Mouse (Mus musculus) cerebellum, adult 2 months (tissue): ENCODE data around the gene Amz1. TPM values are rescaled to one million over a fixed set of nuclear protein-coding genes. Genes with fewer than 3 reads are reported as not detected.

Source experiments
- DNase-seq, 2 experiments: peaks; one replicate each; pipeline ENCODE4 v3.0.0; 2021
- H3K27ac ChIP-seq: fragments of 200-500 bp; 2 replicates; pipeline ENCODE4 v1.5.1; 2012; ENCODE audit warnings: low read length, control low read depth, inconsistent platforms; ENCODE audit not compliant: insufficient read depth
- H3K27me3 ChIP-seq: fragments of 200-500 bp; 2 replicates; pipeline ENCODE4 v1.6.1; 2012; ENCODE audit warnings: inconsistent platforms, mild to moderate bottlenecking, low read length, moderate library complexity; ENCODE audit not compliant: control insufficient read depth, insufficient read depth
- H3K4me1 ChIP-seq: fragments of 200-500 bp; 2 replicates; pipeline ENCODE4 v1.6.1; 2011; ENCODE audit warnings: low read length; ENCODE audit not compliant: control insufficient read depth, insufficient read depth
- H3K4me3 ChIP-seq: fragments of 200-500 bp; replicated peaks from 2 replicates; pipeline ENCODE3; 2011; ENCODE audit warnings: mild to moderate bottlenecking, low read depth, low read length, control low read depth; ENCODE audit not compliant: insufficient read depth
- CTCF ChIP-seq: fragments of 200-500 bp; IDR thresholded peaks from 2 replicates; pipeline ENCODE4 v1.5.1; 2011; ENCODE audit warnings: low read depth, mild to moderate bottlenecking, control low read depth, low read length, moderate library complexity, borderline replicate concordance; ENCODE audit not compliant: insufficient read depth
- POLR2A ChIP-seq: fragments of 200-500 bp; IDR thresholded peaks from 2 replicates; pipeline ENCODE4 v1.6.1; 2011; ENCODE audit warnings: low read length, control low read depth, borderline replicate concordance; ENCODE audit not compliant: insufficient read depth
- WGBS: fragments of 180-500 bp; shearing (Covaris S2); methylation state at CpG from one replicate; pipeline ENCODE4 v1.1.7; 2018; 5-methylcytosine and 5-hydroxymethylcytosine counted together
- polyA plus RNA-seq: library from polyadenylated mRNA; depleted of rRNA; stranded (reverse); fragments of >200 nt; gene quantifications from 2 replicates; pipeline ENCODE4 v1.2.3, GENCODE M21; 2012

Amz1 gene
- polyA plus RNA-seq, 1 experiment, result 4.6 TPM

DNA sequence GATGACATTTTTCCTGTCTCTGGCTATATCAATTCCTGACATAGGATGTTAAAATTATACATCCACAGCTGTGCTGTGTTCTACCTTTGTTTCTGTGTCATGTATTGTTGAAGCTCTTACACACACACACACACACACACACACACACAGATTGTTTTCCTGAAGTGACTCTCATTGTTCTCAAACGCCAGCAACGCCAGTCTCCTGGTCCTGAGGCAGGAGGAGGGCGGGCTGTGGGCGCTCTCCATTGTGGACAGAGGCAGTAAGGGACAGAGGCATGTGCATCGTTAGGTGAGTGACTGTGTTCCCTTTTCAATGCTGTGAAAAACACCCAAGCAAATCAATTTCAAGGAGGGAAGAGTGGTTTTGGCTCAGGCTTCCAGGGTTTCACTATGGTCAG is 29.3 kb downstream of the Amz1 start:
- Histone ChIP-seq H3K27ac (no peak overlapping the region), H3K4me3 (no peak overlapping the region), H3K4me1 (no peaks in the 10 kb centered on the region), H3K27me3 (no peaks in the 10 kb centered on the region)
- no peak for DNase-seq
- 62% methylated on average over 5 of the region's 5 CpGs for WGBS
- TF ChIP-seq POLR2A (no peak), CTCF (no peak)

DNA sequence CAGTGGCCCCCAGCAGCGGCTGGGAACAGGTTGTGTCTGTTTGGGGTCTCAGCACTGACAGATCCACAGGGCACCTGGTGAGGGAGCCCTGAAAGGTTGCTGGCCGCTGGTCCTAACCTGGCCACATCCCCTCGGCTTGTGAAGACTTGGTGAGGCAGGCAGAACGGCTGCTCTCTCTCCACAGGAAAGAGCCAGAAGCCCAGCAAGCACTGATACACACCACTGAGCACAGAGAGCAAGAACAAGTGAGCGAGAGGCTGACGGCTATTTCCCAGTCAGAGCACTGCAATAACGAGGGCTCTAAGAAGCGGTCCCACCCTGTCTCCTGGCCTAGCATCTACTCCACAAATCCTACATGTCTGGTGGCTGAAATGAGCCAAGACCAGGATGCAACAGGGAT is 34.9 kb downstream of the Amz1 start:
- Histone ChIP-seq H3K27me3 (no peaks in the 10 kb centered on the region), H3K4me1 (no peaks in the 10 kb centered on the region), H3K4me3 (no peak overlapping the region), H3K27ac (no peak overlapping the region)
- DNase-seq, result no peak
- WGBS, result 40% methylated on average over 8 of the region's 8 CpGs
- TF ChIP-seq CTCF (no peak), POLR2A (no peak)

DNA sequence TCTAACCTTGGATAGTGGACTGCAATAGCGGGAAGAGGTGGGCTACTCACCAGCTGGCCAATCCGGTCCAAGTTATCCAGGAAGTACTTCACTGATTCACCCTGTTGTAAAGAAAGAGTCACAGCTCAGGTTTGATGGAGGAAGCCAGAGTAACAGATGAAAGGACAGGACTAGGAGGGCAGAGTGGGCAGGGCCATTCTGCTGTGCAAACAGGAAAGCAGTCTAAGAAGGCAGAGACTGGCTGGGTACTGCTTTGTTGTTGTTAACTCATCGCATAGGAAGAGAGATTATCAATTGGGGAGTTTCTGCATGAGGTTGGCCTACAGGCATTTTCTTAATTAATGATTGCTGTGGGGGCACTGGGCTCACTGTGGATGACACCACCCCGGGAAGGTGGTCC is 38.6 kb downstream of the Amz1 start:
- Histone ChIP-seq H3K4me1 (peaks cover 3% of the 10 kb centered on the region), H3K27ac (no peak overlapping the region), H3K27me3 (no peaks in the 10 kb centered on the region), H3K4me3 (no peak overlapping the region)
- 84% methylated on average over 4 of the region's 4 CpGs for WGBS
- DNase-seq, result no peak
- TF ChIP-seq CTCF (no peak), POLR2A (no peak)

DNA sequence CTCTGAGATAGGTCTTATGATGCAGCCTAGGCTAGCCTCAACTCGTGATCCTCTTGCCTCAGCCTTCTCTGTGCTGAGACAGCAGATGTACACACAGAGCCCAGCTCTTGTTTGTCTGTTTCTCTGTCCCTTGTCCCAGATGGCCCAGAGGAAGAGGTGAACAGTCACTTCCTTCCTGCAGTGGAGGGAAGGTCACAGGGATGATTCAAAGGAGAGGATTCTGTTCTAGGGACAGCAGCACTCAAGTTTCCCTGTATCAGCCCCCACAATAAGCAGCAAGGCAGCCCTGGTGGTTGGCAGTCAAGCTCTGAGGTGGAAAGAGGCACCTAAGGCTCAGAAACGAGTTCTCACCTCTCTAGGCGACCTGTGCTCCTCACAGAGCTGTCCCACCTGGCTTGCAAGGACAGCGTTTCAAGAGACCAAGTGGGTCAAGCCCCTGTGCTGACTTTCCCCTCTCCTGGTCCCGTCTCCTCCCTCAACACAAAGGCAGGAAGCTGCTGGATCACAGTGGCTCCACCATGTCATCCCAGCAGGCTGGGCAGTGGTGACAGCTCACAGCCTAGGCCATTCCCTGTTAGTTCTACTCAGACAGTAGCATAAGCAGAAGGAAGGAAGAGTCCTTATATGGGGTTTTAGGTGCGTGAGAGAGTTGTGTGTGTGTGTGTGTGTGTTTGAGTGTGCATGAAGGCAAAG is 41.1 kb downstream of the Amz1 start:
- no peak for TF ChIP-seq CTCF
- TF ChIP-seq POLR2A, result no peak
- no peak overlapping the region for H3K27ac ChIP-seq
- peaks cover 20% of the 10 kb centered on the region for H3K4me1 ChIP-seq
- DNase-seq, result no peak
- WGBS, result 85% methylated on average over 6 of the region's 6 CpGs
- no peak overlapping the region for H3K4me3 ChIP-seq
- no peaks in the 10 kb centered on the region for H3K27me3 ChIP-seq

DNA sequence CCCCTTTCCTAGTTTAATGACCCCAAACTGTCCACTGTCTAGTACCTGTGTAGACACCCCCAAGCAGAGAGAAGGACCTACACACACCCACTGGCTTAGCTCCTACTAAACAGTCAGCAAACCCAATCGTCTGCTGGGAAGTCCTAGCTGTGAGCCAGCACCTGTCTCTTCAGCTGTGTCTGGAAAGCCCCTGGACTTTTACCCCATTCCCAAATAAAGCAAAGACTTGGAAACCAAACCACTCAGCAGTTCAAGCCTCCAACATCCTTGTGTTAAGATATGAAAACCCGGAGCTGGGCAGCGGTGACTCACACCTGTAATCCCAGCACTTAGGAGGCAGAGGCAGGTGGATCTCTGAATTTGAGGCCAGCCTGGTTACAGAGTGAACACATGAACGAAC is 42.6 kb downstream of the Amz1 start:
- WGBS, result 84% methylated on average over 4 of the region's 4 CpGs
- Histone ChIP-seq H3K4me1 (peaks cover 20% of the 10 kb centered on the region), H3K27ac (no peak overlapping the region), H3K27me3 (no peaks in the 10 kb centered on the region), H3K4me3 (no peak overlapping the region)
- no peak for DNase-seq
- no peak for TF ChIP-seq POLR2A
- no peak for TF ChIP-seq CTCF

DNA sequence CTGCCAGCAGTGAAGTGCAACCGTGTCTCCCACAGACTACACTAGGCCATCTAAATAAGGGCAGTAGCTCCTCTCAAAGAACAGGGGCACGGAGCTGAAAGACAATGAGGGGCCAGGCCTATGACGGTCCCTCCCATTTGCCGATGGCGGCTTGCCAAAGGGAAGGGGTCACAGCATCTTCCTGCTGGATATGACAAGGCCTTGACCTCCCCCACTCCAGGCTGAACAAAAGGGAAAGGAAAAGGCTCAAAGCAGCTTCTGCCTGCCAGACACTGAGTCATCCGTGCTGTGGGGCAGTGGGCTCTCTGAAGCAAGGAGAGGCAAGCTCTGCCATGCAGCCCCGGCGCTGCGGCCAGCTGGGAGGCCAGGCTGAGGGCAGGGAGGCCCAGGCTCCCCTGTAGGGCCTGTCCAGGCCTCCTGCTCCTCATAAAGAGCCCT is 43.8 kb downstream of the Amz1 start:
- Histone ChIP-seq H3K4me3 (no peak overlapping the region), H3K27me3 (no peaks in the 10 kb centered on the region), H3K27ac (peak overlapping the region; percentile 30; the same call in 1 of the 2 replicates), H3K4me1 (peaks cover 20% of the 10 kb centered on the region)
- TF ChIP-seq POLR2A, result no peak
- TF ChIP-seq CTCF, result no peak
- peak; percentile 50 to 64 for DNase-seq
- 41% methylated on average over 9 of the region's 9 CpGs for WGBS

DNA sequence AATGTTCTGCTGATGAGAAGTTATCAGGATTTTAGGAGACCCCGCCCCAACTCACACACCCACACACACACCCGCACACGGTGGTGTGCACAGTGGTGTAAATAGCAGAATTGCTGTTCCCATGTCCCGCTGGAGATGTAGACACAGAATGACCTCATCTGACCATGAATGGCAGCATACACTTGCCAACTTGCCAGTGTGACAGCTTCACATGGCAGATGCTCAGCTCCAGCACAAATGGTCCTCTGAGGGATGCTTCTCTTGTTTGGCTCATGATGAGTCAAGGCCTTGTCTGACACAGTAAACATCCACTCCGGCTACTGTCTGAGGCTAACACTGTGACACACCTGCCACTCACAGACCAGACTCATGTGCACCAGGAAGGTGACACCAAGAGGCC is 44.4 kb downstream of the Amz1 start:
- peaks cover 20% of the 10 kb centered on the region for H3K4me1 ChIP-seq
- no peak overlapping the region for H3K4me3 ChIP-seq
- peak; percentile 69 to 83 for DNase-seq
- WGBS, result 21% methylated on average over 5 of the region's 5 CpGs
- H3K27ac ChIP-seq, result peak overlapping the region; percentile 26; the same call in 1 of the 2 replicates
- H3K27me3 ChIP-seq, result no peaks in the 10 kb centered on the region
- TF ChIP-seq CTCF (no peak), POLR2A (no peak)

DNA sequence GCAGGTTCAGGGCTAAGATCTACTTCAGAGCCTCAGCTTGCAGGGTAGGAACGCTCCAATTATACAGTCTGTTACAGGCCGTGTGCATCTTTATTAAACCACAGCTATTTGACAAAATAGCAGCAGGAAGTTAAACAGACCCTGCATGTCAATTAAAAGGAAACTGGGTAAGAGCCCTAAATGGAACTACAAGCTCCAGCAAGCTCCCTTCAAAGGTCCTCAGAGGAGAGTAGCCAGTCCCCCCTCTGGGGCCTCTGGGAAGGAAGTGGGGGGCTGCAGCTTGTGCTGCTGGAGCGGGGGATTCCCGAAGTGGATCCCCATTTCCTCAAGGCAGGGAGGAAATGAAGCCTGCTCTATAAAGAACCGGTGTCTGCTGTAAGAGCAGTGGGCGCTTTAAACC is 47.7 kb downstream of the Amz1 start:
- no peak for DNase-seq
- Histone ChIP-seq H3K27ac (no peak overlapping the region), H3K27me3 (no peaks in the 10 kb centered on the region), H3K4me1 (peaks cover 21% of the 10 kb centered on the region), H3K4me3 (no peak overlapping the region)
- 69% methylated on average over 6 of the region's 6 CpGs for WGBS
- no peak for TF ChIP-seq CTCF
- no peak for TF ChIP-seq POLR2A
